Mouse (Mus musculus) G1E (cell line): ENCODE measurements around the gene Mbl1. TPM values are rescaled to one million over a fixed set of nuclear protein-coding genes. Genes with fewer than 3 reads are reported as not detected.

Experiments used
- ATAC-seq: 2 replicates; pipeline ENCODE4 v1.8.0; 2016; ENCODE audit warnings: mild to moderate bottlenecking; ENCODE audit not compliant: insufficient number of reproducible peaks, poor library complexity, low FRiP score, severe bottlenecking; ENCODE audit errors: extremely low read depth
- DNase-seq: peaks from one replicate; pipeline ENCODE4 v3.0.0; 2012; ENCODE audit warnings: low spot score
- H3K27me3 ChIP-seq: 2 replicates; pipeline ENCODE4 v1.6.1; 2012; ENCODE audit warnings: mild to moderate bottlenecking, low read length, inconsistent platforms; ENCODE audit not compliant: insufficient read depth
- H3K36me3 ChIP-seq: replicated peaks from 2 replicates; pipeline ENCODE3; 2012; ENCODE audit warnings: mild to moderate bottlenecking, inconsistent platforms
- H3K4me1 ChIP-seq: 2 replicates; pipeline ENCODE4 v1.6.1; 2012; ENCODE audit warnings: low read depth, low read length, inconsistent platforms, mixed read lengths; ENCODE audit not compliant: insufficient read depth
- H3K4me3 ChIP-seq: 2 replicates; pipeline ENCODE4 v1.5.1; 2012; ENCODE audit warnings: low read depth, mild to moderate bottlenecking, inconsistent platforms, low read length, moderate library complexity, mixed read lengths
- H3K9me3 ChIP-seq: replicated peaks from 2 replicates; pipeline ENCODE4 v1.6.1; 2012; ENCODE audit warnings: inconsistent platforms
- CTCF ChIP-seq: IDR thresholded peaks from 2 replicates; pipeline ENCODE4 v1.5.1; 2012; ENCODE audit warnings: low read depth, low read length, inconsistent platforms, mixed read lengths
- GATA1 ChIP-seq: IDR thresholded peaks from 2 replicates; pipeline ENCODE4 v1.6.1; 2012; ENCODE audit warnings: borderline replicate concordance, low read length, inconsistent platforms, mixed read lengths
- GATA2 ChIP-seq: IDR thresholded peaks from 2 replicates; pipeline ENCODE4 v1.6.1; 2012; ENCODE audit warnings: low read depth, low read length, inconsistent platforms, borderline replicate concordance
- POLR2AphosphoS5 ChIP-seq: IDR thresholded peaks from 2 replicates; pipeline ENCODE4 v1.6.1; 2012; ENCODE audit warnings: low read depth, low read length, inconsistent platforms; ENCODE audit not compliant: insufficient replicate concordance
- TAL1 ChIP-seq: conservative IDR thresholded peaks from 2 replicates; pipeline ENCODE4 v1.6.1; 2012; ENCODE audit warnings: low read depth, low read length, inconsistent platforms, mixed read lengths
- polyA plus RNA-seq: library from polyadenylated mRNA; stranded (reverse); fragments of >175 nt; gene quantifications from 2 replicates; pipeline ENCODE4 v1.2.3, GENCODE M21; 2012
- total RNA-seq, 2 experiments: library from RNA; stranded (forward) in 1 of 2; stranded (reverse) in 1 of 2; fragments of 200-1000 nt in 1 of 2; fragments of >200 nt in 1 of 2; fragmentation: Nextera tagmentation in 1 of 2; gene quantifications; 2 replicates each; pipeline ENCODE4 v1.2.3; 2014 to 2017

Gene Mbl1
- total and polyA plus RNA-seq, 3 experiments, result 0.60 TPM; not detected in 2

DNA sequence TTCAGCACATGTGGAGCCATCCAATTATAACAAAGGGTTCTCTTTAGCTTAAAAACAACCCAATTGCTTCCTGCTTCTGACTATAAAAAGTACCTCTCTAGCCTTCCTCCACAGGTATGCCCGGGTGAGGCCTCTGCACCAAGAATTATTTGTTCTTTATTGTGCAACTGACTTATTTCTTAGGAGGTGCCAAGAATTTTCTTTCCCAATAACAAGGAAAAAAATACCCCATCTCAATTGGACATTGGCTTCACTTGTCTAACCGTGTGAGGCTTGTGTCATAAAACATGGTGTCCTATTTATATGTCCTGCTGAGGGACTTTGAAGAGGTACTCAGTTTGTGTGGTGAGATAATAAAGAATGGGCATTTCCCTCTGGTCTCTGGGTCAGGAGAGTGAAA, 19.3 kb downstream of the Mbl1 start:
- H3K4me3 ChIP-seq, result no peak overlapping the region
- ATAC-seq (no peak), DNase-seq (no peak)
- H3K4me1 ChIP-seq, result no peaks in the 10 kb centered on the region
- no peaks in the 10 kb centered on the region for H3K9me3 ChIP-seq
- H3K27me3 ChIP-seq, result no peaks in the 10 kb centered on the region
- H3K36me3 ChIP-seq, result no peaks in the 10 kb centered on the region
- TF ChIP-seq TAL1, result no peak
- no peak for TF ChIP-seq GATA1
- no peak for TF ChIP-seq GATA2
- TF ChIP-seq CTCF, result no peak
- TF ChIP-seq POLR2AphosphoS5, result no peak

DNA sequence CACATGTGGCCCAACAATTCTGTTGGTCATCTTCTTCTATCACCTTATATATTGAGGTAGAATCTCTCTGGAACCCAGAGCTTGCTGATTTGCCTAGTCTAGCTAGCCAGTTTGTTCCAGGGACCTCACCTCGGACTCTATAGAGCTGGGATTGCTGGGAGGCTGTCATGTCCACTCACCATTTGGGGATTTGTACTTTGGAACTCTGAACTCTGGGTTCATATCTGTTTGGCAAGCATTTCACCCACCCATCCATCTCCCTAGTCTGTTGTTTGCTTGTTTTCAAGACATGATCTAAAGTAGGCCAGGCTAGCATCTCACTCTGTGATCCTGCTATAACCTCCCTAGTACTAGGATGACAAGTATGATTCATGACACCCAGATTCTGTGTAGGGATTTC, 23.5 kb downstream of the Mbl1 start:
- no peak for TF ChIP-seq TAL1
- TF ChIP-seq CTCF, result no peak
- TF ChIP-seq GATA1, result no peak
- TF ChIP-seq GATA2, result no peak
- no peak for TF ChIP-seq POLR2AphosphoS5
- H3K4me1 ChIP-seq, result no peaks in the 10 kb centered on the region
- H3K9me3 ChIP-seq, result no peaks in the 10 kb centered on the region
- DNase-seq (no peak), ATAC-seq (no peak)
- H3K4me3 ChIP-seq, result no peak overlapping the region
- no peaks in the 10 kb centered on the region for H3K27me3 ChIP-seq
- no peaks in the 10 kb centered on the region for H3K36me3 ChIP-seq

DNA sequence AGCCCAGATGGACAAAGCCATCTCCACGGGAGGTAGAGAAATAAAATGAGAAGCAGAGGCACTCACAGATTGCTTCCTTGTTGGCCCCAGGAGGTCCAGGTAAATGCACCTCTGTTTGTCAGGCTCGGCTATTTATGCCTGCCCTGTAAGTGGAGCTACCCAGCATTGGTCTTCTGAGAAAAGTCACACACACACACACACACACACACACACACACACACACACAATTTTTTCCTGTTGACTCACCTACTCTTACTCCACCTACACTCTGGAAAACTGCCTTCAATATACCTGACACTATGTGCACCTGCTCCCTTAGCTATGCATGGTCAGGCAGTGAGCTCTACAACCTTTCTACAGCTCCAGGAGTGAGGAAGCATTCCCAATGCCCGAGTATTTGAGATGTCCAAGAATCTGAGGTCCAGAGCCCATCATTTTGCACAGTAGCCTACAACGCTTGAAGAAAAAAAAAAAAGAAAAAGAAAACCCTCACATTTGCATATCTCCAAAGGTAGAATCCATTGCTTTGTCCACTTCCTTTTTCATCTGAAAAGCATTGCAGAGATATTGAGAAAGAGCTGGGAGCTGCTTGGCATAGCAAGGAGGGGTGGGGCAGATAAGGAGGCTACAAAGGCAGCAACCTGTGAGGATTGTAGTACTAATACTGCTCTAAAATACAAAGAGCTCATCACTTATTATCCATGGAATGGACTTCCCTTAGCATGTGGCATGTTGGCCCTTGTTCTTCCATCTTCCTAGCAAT, 34.0 kb downstream of the Mbl1 start, which contains the start of gene Sftpd:
TSS of gene Sftpd (minus strand) at position 91 of the 763 bp plus-strand sequence.
- H3K4me1 ChIP-seq, result no peaks in the 10 kb centered on the region
- H3K9me3 ChIP-seq, result no peaks in the 10 kb centered on the region
- no peak for ATAC-seq
- TF ChIP-seq TAL1 (no peak), CTCF (no peak), POLR2AphosphoS5 (no peak), GATA1 (no peak), GATA2 (no peak)
- H3K36me3 ChIP-seq, result no peaks in the 10 kb centered on the region
- no peak for DNase-seq
- H3K27me3 ChIP-seq, result no peaks in the 10 kb centered on the region; the same call in 1 of the 2 replicates
- no peak within 1 kb of the TSS for H3K4me3 ChIP-seq

DNA sequence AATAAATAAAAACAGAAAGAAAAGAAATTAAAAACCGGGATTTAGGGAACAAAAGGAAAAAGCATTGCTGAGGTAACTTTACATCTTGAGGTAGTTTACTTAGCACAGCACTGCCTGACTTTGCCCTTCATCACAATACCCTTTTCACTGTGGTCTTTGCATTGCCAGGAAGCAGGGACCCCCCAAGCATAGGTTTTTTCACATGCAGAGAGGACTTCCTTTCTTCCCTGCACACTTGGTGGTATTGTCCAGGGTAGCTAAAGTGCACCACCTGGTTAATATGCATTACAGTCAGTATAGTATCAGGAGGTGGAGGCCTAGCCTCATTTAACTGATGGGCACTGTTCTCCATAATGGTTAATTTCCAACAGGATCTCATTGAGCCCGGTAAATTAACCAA, 38.2 kb downstream of the Mbl1 start:
- TF ChIP-seq CTCF (no peak), GATA1 (no peak), POLR2AphosphoS5 (no peak), TAL1 (no peak), GATA2 (no peak)
- H3K4me1 ChIP-seq, result no peaks in the 10 kb centered on the region
- no peaks in the 10 kb centered on the region for H3K36me3 ChIP-seq
- DNase-seq (no peak), ATAC-seq (no peak)
- no peak overlapping the region for H3K4me3 ChIP-seq
- H3K27me3 ChIP-seq, result no peaks in the 10 kb centered on the region; the same call in 1 of the 2 replicates
- peaks cover 7% of the 10 kb centered on the region for H3K9me3 ChIP-seq

DNA sequence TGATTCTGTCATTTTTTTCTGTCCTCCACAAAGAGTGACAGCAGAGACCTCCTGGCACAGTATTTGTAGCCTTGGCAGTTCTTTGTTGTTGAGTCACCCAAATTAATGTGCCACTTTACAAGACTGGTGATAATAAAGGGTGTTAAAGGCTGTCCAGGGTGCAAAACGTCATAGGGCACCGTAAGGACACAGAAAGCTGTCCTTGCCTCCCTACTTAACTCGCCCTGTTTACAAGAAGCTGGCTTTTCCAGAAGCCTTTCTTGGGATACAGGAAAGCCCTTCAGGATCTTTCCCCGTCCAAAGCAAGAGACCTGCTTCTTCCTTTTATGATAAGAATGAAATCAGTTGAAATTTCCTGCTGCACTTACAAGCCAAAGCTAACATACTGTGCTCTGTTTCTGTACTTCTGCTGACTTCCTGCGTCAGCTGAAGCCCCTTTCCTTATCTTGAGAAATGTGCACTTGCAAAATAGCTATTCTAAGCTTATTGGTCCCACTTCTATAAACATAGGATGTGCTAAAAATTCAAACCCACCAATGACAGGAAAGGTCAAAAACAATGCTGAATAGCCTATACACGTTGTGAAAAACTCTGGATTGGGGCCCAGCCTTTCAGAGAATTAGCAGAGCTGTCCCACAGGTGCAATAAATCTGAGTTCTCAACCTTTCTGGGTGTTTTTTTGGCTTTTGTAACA, 46.9 kb downstream of the Mbl1 start:
- H3K9me3 ChIP-seq, result no peaks in the 10 kb centered on the region
- no peaks in the 10 kb centered on the region; the same call in 1 of the 2 replicates for H3K27me3 ChIP-seq
- no peaks in the 10 kb centered on the region for H3K4me1 ChIP-seq
- TF ChIP-seq TAL1 (no peak), POLR2AphosphoS5 (no peak), GATA2 (no peak), GATA1 (no peak), CTCF (no peak)
- H3K4me3 ChIP-seq, result no peak overlapping the region
- ATAC-seq (no peak), DNase-seq (no peak)
- no peaks in the 10 kb centered on the region for H3K36me3 ChIP-seq

Other genes starting within 250 kb of the Mbl1 start
- 32.3 and 36.3 TPM in 2 replicates for gene Tspan14, start 184.7 kb upstream of the Mbl1 start, total RNA-seq (2014; fragmentation: Nextera tagmentation)
- 23.4 and 27.2 TPM in 2 replicates for gene Tspan14, start 184.7 kb upstream of the Mbl1 start, total RNA-seq (2017)
- gene Tspan14, start 184.7 kb upstream of the Mbl1 start, polyA plus RNA-seq, result 7.5 and 10.3 TPM in 2 replicates
- gene Fam213a, start 137.7 kb upstream of the Mbl1 start, total RNA-seq (2014; fragmentation: Nextera tagmentation), result 101 and 113 TPM in 2 replicates
- gene Fam213a, start 137.7 kb upstream of the Mbl1 start, total RNA-seq (2017), result 57.9 and 59.7 TPM in 2 replicates
- 9.4 and 12.5 TPM in 2 replicates for gene Fam213a, start 137.7 kb upstream of the Mbl1 start, polyA plus RNA-seq
- gene Dydc2, start 82.2 kb upstream of the Mbl1 start, total RNA-seq (2014; fragmentation: Nextera tagmentation), result not detected in 2 replicates
- not detected in 2 replicates for gene Dydc2, start 82.2 kb upstream of the Mbl1 start, total RNA-seq (2017)
- gene Dydc2, start 82.2 kb upstream of the Mbl1 start, polyA plus RNA-seq, result not detected in 2 replicates
- gene Dydc1, start 78.5 kb upstream of the Mbl1 start, total RNA-seq (2014; fragmentation: Nextera tagmentation), result not detected in 2 replicates
- gene Dydc1, start 78.5 kb upstream of the Mbl1 start, total RNA-seq (2017), result not detected in 2 replicates
- gene Dydc1, start 78.5 kb upstream of the Mbl1 start, polyA plus RNA-seq, result not detected in 2 replicates
- not detected in 2 replicates for gene Mat1a, start 46.4 kb upstream of the Mbl1 start, total RNA-seq (2014; fragmentation: Nextera tagmentation)
- gene Mat1a, start 46.4 kb upstream of the Mbl1 start, total RNA-seq (2017), result 0.06 and 0.11 TPM in 2 replicates
- not detected in 2 replicates for gene Mat1a, start 46.4 kb upstream of the Mbl1 start, polyA plus RNA-seq
- gene Sftpa1, start 19.7 kb upstream of the Mbl1 start, total RNA-seq (2014; fragmentation: Nextera tagmentation), result not detected in 2 replicates
- gene Sftpa1, start 19.7 kb upstream of the Mbl1 start, total RNA-seq (2017), result 0.22 TPM in 1 of 2 replicates, not detected in the other
- not detected in 2 replicates for gene Sftpa1, start 19.7 kb upstream of the Mbl1 start, polyA plus RNA-seq
- gene Sftpd, start 33.7 kb downstream of the Mbl1 start, total RNA-seq (2014; fragmentation: Nextera tagmentation), result not detected in 2 replicates
- 0.06 and 0.22 TPM in 2 replicates for gene Sftpd, start 33.7 kb downstream of the Mbl1 start, total RNA-seq (2017)
- gene Sftpd, start 33.7 kb downstream of the Mbl1 start, polyA plus RNA-seq, result not detected in 2 replicates
- not detected in 2 replicates for gene Gm2832, start 127.3 kb downstream of the Mbl1 start, total RNA-seq (2014; fragmentation: Nextera tagmentation)
- gene Gm2832, start 127.3 kb downstream of the Mbl1 start, total RNA-seq (2017), result 0.06 TPM in 1 of 2 replicates, not detected in the other
- not detected in 2 replicates for gene Gm2832, start 127.3 kb downstream of the Mbl1 start, polyA plus RNA-seq
- gene Gm5798, start 197.2 kb downstream of the Mbl1 start, total RNA-seq (2014; fragmentation: Nextera tagmentation), result not detected in 2 replicates
- not detected in 2 replicates for gene Gm5798, start 197.2 kb downstream of the Mbl1 start, total RNA-seq (2017)
- not detected in 2 replicates for gene Gm5798, start 197.2 kb downstream of the Mbl1 start, polyA plus RNA-seq
- not detected in 2 replicates for gene Gm7945, start 234.9 kb downstream of the Mbl1 start, total RNA-seq (2014; fragmentation: Nextera tagmentation)
- gene Gm7945, start 234.9 kb downstream of the Mbl1 start, total RNA-seq (2017), result 0.22 and 0.46 TPM in 2 replicates
- gene Gm7945, start 234.9 kb downstream of the Mbl1 start, polyA plus RNA-seq, result not detected in 2 replicates